19 mouse cellular contexts compared by ENCODE assay signal in the genomic region with DNA sequence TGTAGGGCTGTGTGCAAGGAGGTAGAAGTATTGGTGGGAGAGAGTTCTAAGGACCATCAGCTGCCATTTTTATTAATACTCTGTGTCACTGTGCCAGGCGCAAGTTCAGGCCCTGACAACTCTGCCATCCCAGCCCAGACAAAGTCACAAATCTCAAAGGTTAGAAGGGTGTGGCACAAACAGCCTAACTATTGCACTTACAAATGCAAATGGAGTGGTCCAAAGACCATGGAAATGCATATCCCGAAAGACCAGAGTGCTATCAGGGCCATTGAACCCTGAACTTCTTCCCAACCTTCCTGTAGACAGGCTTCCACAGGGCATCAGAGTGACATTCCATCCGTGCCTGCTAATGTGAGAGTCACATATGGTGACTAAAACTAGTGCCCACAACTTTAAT.
DNase-seq lines count a peak whose midpoint lies in the region; ATAC-seq and TF ChIP-seq lines count a peak whose summit lies in the region.
"Had no signal": no experiment of that assay in that cellular context is flagged by ENCODE, and none has a peak within 500 bp of the region (broad histone marks: within the 10 kb centered on the region; RNA-seq: fewer than 3 reads in every experiment).

No protein-coding gene starts in this region.

- H3K27ac ChIP-seq in ES-Bruce4 (ENCODE audit: insufficient read depth, low read length) = no peak overlapping the region
- H3K27ac ChIP-seq in small intestine, adult 2 months (ENCODE audit: insufficient read depth, low read depth, low read length) = peak overlapping the region; percentile 68
- no peak overlapping the region for H3K27ac ChIP-seq in limb, embryonic 10.5 days
- no peak overlapping the region for H3K27ac ChIP-seq in stomach, postnatal 0 days (replicated peaks)
- H3K27ac ChIP-seq: embryonic facial prominence, embryonic 10.5 days; embryonic facial prominence, embryonic 12.5 days; forebrain, embryonic 13.5 days; forebrain, embryonic 15.5 days had no signal

- no peak overlapping the region for H3K4me2 ChIP-seq in stomach, postnatal 0 days (replicated peaks; ENCODE audit: low read depth)
- H3K4me2 ChIP-seq: embryonic facial prominence, embryonic 12.5 days; forebrain, embryonic 13.5 days; forebrain, embryonic 15.5 days had no signal

- peak; percentile 91 for DNase-seq in ES-CJ7 (ENCODE audit: low read depth, low spot score)
- DNase-seq in ZHBTc4 (ENCODE audit: low read depth, low spot score) = peak; percentile 81
- DNase-seq in limb, embryonic 10.5 days (ENCODE audit: low spot score) = no peak
- DNase-seq in stomach, postnatal 0 days (ENCODE audit: low spot score) = no peak
- DNase-seq: adrenal gland, adult 2 months; adrenal gland, postnatal 10 days; adrenal gland, postnatal 25 days; cerebellum, adult 11 months; cerebellum, adult 18-20 months; cerebellum, adult 8-10 months; cerebellum, adult 9-11 months; forebrain, postnatal 0 days had no signal

- no peaks in the 10 kb centered on the region for H3K9me3 ChIP-seq in ES-Bruce4 (replicated peaks; ENCODE audit: control insufficient read depth, insufficient read depth, low read length, poor library complexity, severe bottlenecking)
- no peaks in the 10 kb centered on the region for H3K9me3 ChIP-seq in limb, embryonic 10.5 days (replicated peaks)
- H3K9me3 ChIP-seq in stomach, postnatal 0 days (ENCODE audit: control insufficient read depth, low read length) = no peaks in the 10 kb centered on the region
- H3K9me3 ChIP-seq: embryonic facial prominence, embryonic 10.5 days; embryonic facial prominence, embryonic 12.5 days; forebrain, embryonic 13.5 days; forebrain, embryonic 15.5 days had no signal

- no peak for ATAC-seq in megakaryocyte progenitor cell, adult 5-6 weeks (replicated peaks; ENCODE audit: poor library complexity)
- ATAC-seq in stomach, postnatal 0 days (ENCODE audit: low FRiP score, low TSS enrichment) = no peak
- ATAC-seq: forebrain, embryonic 13.5 days; forebrain, embryonic 15.5 days; forebrain, postnatal 0 days had no signal

- no peak overlapping the region for H3K4me3 ChIP-seq in ES-Bruce4 (ENCODE audit: low read depth, low read length)
- H3K4me3 ChIP-seq in small intestine, adult 2 months (ENCODE audit: low read depth, low read length) = no peak overlapping the region
- no peak overlapping the region for H3K4me3 ChIP-seq in limb, embryonic 10.5 days
- H3K4me3 ChIP-seq in stomach, postnatal 0 days (ENCODE audit: low read depth, low read length) = no peak overlapping the region
- H3K4me3 ChIP-seq: embryonic facial prominence, embryonic 10.5 days; embryonic facial prominence, embryonic 12.5 days; forebrain, embryonic 13.5 days; forebrain, embryonic 15.5 days had no signal

- no peak overlapping the region for H3K9ac ChIP-seq in ES-Bruce4 (ENCODE audit: low read depth, poor library complexity, severe bottlenecking)
- no peak overlapping the region for H3K9ac ChIP-seq in stomach, postnatal 0 days (ENCODE audit: low read length)
- H3K9ac ChIP-seq: embryonic facial prominence, embryonic 12.5 days; forebrain, embryonic 13.5 days; forebrain, embryonic 15.5 days; forebrain, postnatal 0 days had no signal

- TF ChIP-seq POLR2A in ES-Bruce4 (IDR thresholded peaks at IDR 0.05; ENCODE audit: insufficient read depth, low read length) = no peak
- TF ChIP-seq POLR2A in small intestine, adult 2 months (IDR thresholded peaks at IDR 0.05; ENCODE audit: low read depth, low read length) = no peak

- no peak for TF ChIP-seq CTCF in ES-Bruce4 (IDR thresholded peaks at IDR 0.05; ENCODE audit: low read depth, low read length)
- TF ChIP-seq CTCF in small intestine, adult 2 months (IDR thresholded peaks at IDR 0.05; ENCODE audit: extremely low read depth, insufficient read length, insufficient replicate concordance, low read depth, low read length) = no peak
- no peak for TF ChIP-seq CTCF in stomach, postnatal 0 days (IDR thresholded peaks at IDR 0.05; ENCODE audit: low read depth)

- H3K36me3 ChIP-seq in ES-Bruce4 (ENCODE audit: control insufficient read depth, insufficient read depth, low read length, poor library complexity, severe bottlenecking) = no peaks in the 10 kb centered on the region
- H3K36me3 ChIP-seq in small intestine, adult 2 months (ENCODE audit: control insufficient read depth, insufficient read depth, low read length) = no peaks in the 10 kb centered on the region
- no peaks in the 10 kb centered on the region for H3K36me3 ChIP-seq in limb, embryonic 10.5 days
- no peaks in the 10 kb centered on the region for H3K36me3 ChIP-seq in stomach, postnatal 0 days (ENCODE audit: control insufficient read depth, insufficient read depth, low read length)
- H3K36me3 ChIP-seq: embryonic facial prominence, embryonic 10.5 days; embryonic facial prominence, embryonic 12.5 days; forebrain, embryonic 15.5 days had no signal

- H3K27me3 ChIP-seq in ES-Bruce4 (ENCODE audit: control insufficient read depth, insufficient read depth, low read length, poor library complexity, severe bottlenecking) = no peaks in the 10 kb centered on the region
- H3K27me3 ChIP-seq in small intestine, adult 2 months (ENCODE audit: control insufficient read depth, insufficient read depth, low read length) = no peaks in the 10 kb centered on the region
- no peaks in the 10 kb centered on the region for H3K27me3 ChIP-seq in limb, embryonic 10.5 days (ENCODE audit: low read depth, poor library complexity, severe bottlenecking)
- H3K27me3 ChIP-seq in stomach, postnatal 0 days (ENCODE audit: control insufficient read depth, insufficient read depth, low read length) = no peaks in the 10 kb centered on the region
- H3K27me3 ChIP-seq: embryonic facial prominence, embryonic 12.5 days; forebrain, embryonic 13.5 days; forebrain, embryonic 15.5 days had no signal

- 32% methylated on average over 3 of the region's 3 CpGs for WGBS in small intestine, adult 2 months
- 79% methylated on average over 3 of the region's 3 CpGs for WGBS in limb, embryonic 10.5 days
- 82% methylated on average over 3 of the region's 3 CpGs for WGBS in stomach, postnatal 0 days

- peak; percentile 74 for TF ChIP-seq EP300 in ES-Bruce4 (IDR thresholded peaks at IDR 0.05; ENCODE audit: insufficient read depth, low read depth, low read length)
- no peak for TF ChIP-seq EP300 in stomach, postnatal 0 days (optimal IDR thresholded peaks at IDR 0.05)

- H3K4me1 ChIP-seq in ES-Bruce4 (ENCODE audit: control insufficient read depth, insufficient read depth, low read length) = peaks cover 4% of the 10 kb centered on the region
- H3K4me1 ChIP-seq in small intestine, adult 2 months (ENCODE audit: control insufficient read depth, insufficient read depth, insufficient read length, low read length) = peaks cover 6% of the 10 kb centered on the region; the same call in 1 of the 2 replicates
- peaks cover 3% of the 10 kb centered on the region for H3K4me1 ChIP-seq in limb, embryonic 10.5 days
- no peaks in the 10 kb centered on the region for H3K4me1 ChIP-seq in stomach, postnatal 0 days (replicated peaks; ENCODE audit: control insufficient read depth, insufficient read depth)
- H3K4me1 ChIP-seq: embryonic facial prominence, embryonic 12.5 days; forebrain, embryonic 13.5 days; forebrain, embryonic 15.5 days had no signal

Comparison
In these comparisons a context has a peak if more than half of its experiments do, and no peak if none do; other contexts are left out.
1. DNase-seq: peak in ES-CJ7 (single experiment) and ZHBTc4 (single experiment); none in limb, embryonic 10.5 days (single experiment) and stomach, postnatal 0 days (single experiment).